Mouse (Mus musculus): Measurements from ENCODE around the gene Mypop.

GRCm38 (mm10) chr7:19001807-19002085 lies 10.7 kb downstream of the Mypop start:
- TF ChIP-seq CTCF (IDR thresholded peaks at IDR 0.05; ENCODE audit: extremely low read depth, insufficient read depth, low read length) (no peak), POLR2A (IDR thresholded peaks at IDR 0.05; ENCODE audit: extremely low read depth, insufficient read depth, low read length) (no peak)

Measured in cortical plate, adult 2 months (tissue).